In genomic region chr10:75635693-75636055, GRCm38 (mm10) we compare ENCODE assay signal across 9 mouse cellular contexts. TPM values are rescaled to one million over a fixed set of nuclear protein-coding genes. Genes with fewer than 3 reads are reported as not detected.
DNase-seq lines count a peak whose midpoint lies in the region; TF ChIP-seq lines count a peak whose summit lies in the region.
"Had no signal": no experiment of that assay in that cellular context is flagged by ENCODE, and none has a peak within 500 bp of the region (broad histone marks: within the 10 kb centered on the region; RNA-seq: fewer than 3 reads in every experiment).

No protein-coding gene starts in this region.

- peak; percentile 91 for DNase-seq in ES-CJ7 (ENCODE audit: low read depth, low spot score)
- peak; percentile 70 to 91 for DNase-seq in heart, adult 9 months (ENCODE audit: low spot score in 2 of 2)
- peak; percentile 48 for DNase-seq in large intestine, adult 2 months (ENCODE audit: low read depth, low spot score)
- DNase-seq in lung, adult 18-20 months, result peak; percentile 81 to 86
- peak; percentile 85 for DNase-seq in right cerebral cortex, adult 18-20 months
- DNase-seq in urinary bladder, postnatal 10 days (ENCODE audit: low spot score), result peak; percentile 21

- WGBS in bone marrow, adult 2 months, result 7% methylated on average over 9 of the region's 9 CpGs
- 12% methylated on average over 9 of the region's 9 CpGs for WGBS in large intestine, adult 2 months

- no peak overlapping the region for H3K27ac ChIP-seq in bone marrow, adult 2 months (ENCODE audit: control insufficient read depth, insufficient read depth, low read depth, low read length, poor library complexity)
- no peak overlapping the region for H3K27ac ChIP-seq in embryonic fibroblast, embryonic 13.5 days (ENCODE audit: insufficient read depth, low read length)
- H3K27ac ChIP-seq: limb, embryonic 12.5 days had no signal

- H3K4me3 ChIP-seq in bone marrow, adult 2 months (replicated peaks; ENCODE audit: control insufficient read depth, low read depth, low read length), result no peak overlapping the region
- no peak overlapping the region for H3K4me3 ChIP-seq in embryonic fibroblast, embryonic 13.5 days (ENCODE audit: insufficient read depth, low read length)
- H3K4me3 ChIP-seq: limb, embryonic 12.5 days had no signal

- H3K4me1 ChIP-seq in bone marrow, adult 2 months (ENCODE audit: control insufficient read depth, insufficient read depth, low read length), result no peaks in the 10 kb centered on the region
- no peaks in the 10 kb centered on the region for H3K4me1 ChIP-seq in embryonic fibroblast, embryonic 13.5 days (ENCODE audit: control insufficient read depth, insufficient read depth, low read length)
- H3K4me1 ChIP-seq: limb, embryonic 12.5 days had no signal

- TF ChIP-seq POLR2A in bone marrow, adult 2 months (IDR thresholded peaks at IDR 0.05; ENCODE audit: borderline replicate concordance, control insufficient read depth, low read depth, low read length), result no peak
- TF ChIP-seq POLR2A in embryonic fibroblast, embryonic 13.5 days (IDR thresholded peaks at IDR 0.05; ENCODE audit: low read depth, low read length), result no peak

- peak; percentile 97 for TF ChIP-seq CTCF in bone marrow, adult 2 months (IDR thresholded peaks at IDR 0.05; ENCODE audit: control insufficient read depth, insufficient read depth, low read length)
- peak; percentile 64; the same call in 1 of the 2 replicates for TF ChIP-seq CTCF in embryonic fibroblast, embryonic 13.5 days (IDR thresholded peaks at IDR 0.05; ENCODE audit: borderline replicate concordance, insufficient read depth, low read length)

RNA-seq across cellular contexts. Expression of gene Susd2, which starts 8.1 kb away (rescaled TPM):
- 1.5 and 2.8 TPM in 2 replicates for polyA plus RNA-seq in bone marrow, adult 2 months (2011; ENCODE audit: insufficient read depth, insufficient read length, low replicate concordance, missing spikeins)
- 0.80 and 1.1 TPM in 2 replicates for polyA plus RNA-seq in embryonic fibroblast, embryonic 13.5 days (2011; ENCODE audit: insufficient read length, low read depth, missing spikeins)
- 42.9 and 124 TPM in 2 replicates for polyA plus RNA-seq in large intestine, adult 2 months (2012; rRNA removed)

RNA-seq across cellular contexts. Expression of gene Ggt5, which starts 46.5 kb away (rescaled TPM):
- polyA plus RNA-seq in bone marrow, adult 2 months (2011; ENCODE audit: insufficient read depth, insufficient read length, low replicate concordance, missing spikeins), result 13.4 and 23.1 TPM in 2 replicates
- 0.53 and 0.88 TPM in 2 replicates for polyA plus RNA-seq in embryonic fibroblast, embryonic 13.5 days (2011; ENCODE audit: insufficient read length, low read depth, missing spikeins)
- polyA plus RNA-seq in large intestine, adult 2 months (2012; rRNA removed), result 16.0 and 26.1 TPM in 2 replicates

Comparison
In these comparisons a context has a peak if more than half of its experiments do, and no peak if none do; other contexts are left out.
1. DNase-seq: peak in every context shown above with its lines; median percentile 91 in ES-CJ7; 85 in right cerebral cortex, adult 18-20 months; 84 in lung, adult 18-20 months; 80 in heart, adult 9 months; 48 in large intestine, adult 2 months; 21 in urinary bladder, postnatal 10 days.
2. RNA of gene Susd2, which starts 8.1 kb away (polyA plus RNA-seq): 42.9 to 124 TPM in large intestine, adult 2 months; 1.5 to 2.8 TPM in bone marrow, adult 2 months and 0.80 to 1.1 TPM in embryonic fibroblast, embryonic 13.5 days; every median in the first group is over 10 times any median in the second.